Mouse (Mus musculus) liver, adult 2 months (tissue): ENCODE measurements around the gene Amhr2.

Source experiments
- CTCF ChIP-seq: fragments of 200-500 bp; IDR thresholded peaks from 2 replicates; pipeline ENCODE4 v1.5.1; 2011; ENCODE audit warnings: low read depth, low read length, control low read depth
- POLR2A ChIP-seq: fragments of 200-500 bp; IDR thresholded peaks from 2 replicates; pipeline ENCODE4 v1.6.1; 2011; ENCODE audit warnings: low read length, control low read depth; ENCODE audit not compliant: insufficient read depth; ENCODE audit errors: extremely low read depth

- no peak for TF ChIP-seq POLR2A
- no peak for TF ChIP-seq CTCF
Observed at GRCm38 (mm10) chr15:102483136-102483535, 38.0 kb downstream of the Amhr2 start.
